Mouse (Mus musculus): ENCODE results near the gene Sh3d19. TPM values are rescaled to one million over a fixed set of nuclear protein-coding genes. Genes with fewer than 3 reads are reported as not detected.

Gene Sh3d19
- polyA plus RNA-seq (2016; fragmentation: Nextera tagmentation; extraction: Ambion mirVana), result 7.9 and 9.3 TPM in 2 replicates

- Histone ChIP-seq H3K9me3 (no peaks in the 10 kb centered on the region), H3K4me3 (peak within 1 kb of the TSS; percentile 86), H3K4me1 (peaks cover 34% of the 10 kb centered on the region), H3K27me3 (ENCODE audit: poor library complexity, severe bottlenecking) (0 out of 2 replicates have a peak, but pooled peaks cover 6% of the 10 kb centered on the region), H3K27ac (peak within 1 kb of the TSS; percentile 92), H3K36me3 (replicated peaks) (no peaks in the 10 kb centered on the region)
- under 1% methylated on average over 72 of the region's 73 CpGs for WGBS
- peak; percentile 78 for DNase-seq (ENCODE audit: extremely low spot score, low spot score)
Observed at GRCm38 (mm10) chr3:85970742-85971598, at the start of gene Sh3d19. Sh3d19 (plus strand) TSS chr3:85971109.

GRCm38 (mm10) chr3:85922331-85922730 is 48.6 kb upstream of the Sh3d19 start:
- DNase-seq (ENCODE audit: extremely low spot score, low spot score), result no peak
- Histone ChIP-seq H3K4me1 (peaks cover 7% of the 10 kb centered on the region), H3K9me3 (no peaks in the 10 kb centered on the region), H3K27me3 (ENCODE audit: poor library complexity, severe bottlenecking) (no peaks in the 10 kb centered on the region), H3K36me3 (replicated peaks) (no peaks in the 10 kb centered on the region), H3K27ac (no peak overlapping the region), H3K4me3 (no peak overlapping the region)
- WGBS, result 93% methylated on average over 3 of the region's 3 CpGs

GRCm38 (mm10) chr3:85923343-85923742 is 47.6 kb upstream of the Sh3d19 start:
- Histone ChIP-seq H3K27me3 (ENCODE audit: poor library complexity, severe bottlenecking) (no peaks in the 10 kb centered on the region), H3K4me1 (peaks cover 7% of the 10 kb centered on the region), H3K27ac (no peak overlapping the region), H3K36me3 (replicated peaks) (no peaks in the 10 kb centered on the region), H3K9me3 (no peaks in the 10 kb centered on the region), H3K4me3 (no peak overlapping the region)
- DNase-seq (ENCODE audit: extremely low spot score, low spot score), result no peak
- WGBS, result 66% methylated on average over 8 of the region's 8 CpGs

- H3K27me3 ChIP-seq (ENCODE audit: poor library complexity, severe bottlenecking), result no peaks in the 10 kb centered on the region
- DNase-seq (ENCODE audit: extremely low spot score, low spot score), result peak; percentile 73
- H3K4me1 ChIP-seq, result peaks cover 7% of the 10 kb centered on the region
- H3K9me3 ChIP-seq, result no peaks in the 10 kb centered on the region
- H3K4me3 ChIP-seq, result no peak overlapping the region
- whole genome bisulfite sequencing, result 50% methylated on average over 18 of the region's 18 CpGs
- H3K27ac ChIP-seq, result no peak overlapping the region
- H3K36me3 ChIP-seq (replicated peaks), result no peaks in the 10 kb centered on the region
Observed at GRCm38 (mm10) chr3:85923954-85924945, 46.7 kb upstream of the Sh3d19 start.

- Histone ChIP-seq H3K4me1 (peaks cover 15% of the 10 kb centered on the region), H3K36me3 (replicated peaks) (no peaks in the 10 kb centered on the region), H3K27ac (no peak overlapping the region), H3K27me3 (ENCODE audit: poor library complexity, severe bottlenecking) (no peaks in the 10 kb centered on the region), H3K9me3 (no peaks in the 10 kb centered on the region), H3K4me3 (no peak overlapping the region)
- no peak for DNase-seq (ENCODE audit: extremely low spot score, low spot score)
- 80% methylated on average over 9 of the region's 9 CpGs for WGBS
Observed at GRCm38 (mm10) chr3:85927296-85927695, 43.6 kb upstream of the Sh3d19 start.

- WGBS, result 90% methylated on average over 5 of the region's 5 CpGs
- no peak for DNase-seq (ENCODE audit: extremely low spot score, low spot score)
Observed at GRCm38 (mm10) chr3:85928140-85928611, 42.7 kb upstream of the Sh3d19 start.

GRCm38 (mm10) chr3:85929711-85930110 is 41.2 kb upstream of the Sh3d19 start:
- H3K4me3 ChIP-seq, result no peak overlapping the region
- no peak for DNase-seq (ENCODE audit: extremely low spot score, low spot score)
- H3K27me3 ChIP-seq (ENCODE audit: poor library complexity, severe bottlenecking), result no peaks in the 10 kb centered on the region
- H3K4me1 ChIP-seq, result peaks cover 8% of the 10 kb centered on the region
- WGBS, result 92% methylated on average over 5 of the region's 5 CpGs
- H3K9me3 ChIP-seq, result no peaks in the 10 kb centered on the region
- no peaks in the 10 kb centered on the region for H3K36me3 ChIP-seq (replicated peaks)
- H3K27ac ChIP-seq, result no peak overlapping the region

More at GRCm38 (mm10) chr3:85928140-85928611, 42.7 kb upstream of the Sh3d19 start:
- Histone ChIP-seq H3K27ac (no peak overlapping the region), H3K27me3 (ENCODE audit: poor library complexity, severe bottlenecking) (no peaks in the 10 kb centered on the region), H3K4me1 (peaks cover 15% of the 10 kb centered on the region), H3K4me3 (no peak overlapping the region), H3K9me3 (no peaks in the 10 kb centered on the region), H3K36me3 (replicated peaks) (no peaks in the 10 kb centered on the region)

GRCm38 (mm10) chr3:85930671-85931255 is 40.1 kb upstream of the Sh3d19 start:
- DNase-seq (ENCODE audit: extremely low spot score, low spot score), result no peak
- Histone ChIP-seq H3K9me3 (no peaks in the 10 kb centered on the region), H3K4me1 (peaks cover 8% of the 10 kb centered on the region), H3K27ac (no peak overlapping the region), H3K36me3 (replicated peaks) (no peaks in the 10 kb centered on the region), H3K4me3 (no peak overlapping the region), H3K27me3 (ENCODE audit: poor library complexity, severe bottlenecking) (no peaks in the 10 kb centered on the region)
- WGBS, result 41% methylated on average over 11 of the region's 11 CpGs

GRCm38 (mm10) chr3:85931859-85932258 is 39.0 kb upstream of the Sh3d19 start:
- Histone ChIP-seq H3K27me3 (ENCODE audit: poor library complexity, severe bottlenecking) (no peaks in the 10 kb centered on the region), H3K4me1 (peaks cover 8% of the 10 kb centered on the region), H3K36me3 (replicated peaks) (no peaks in the 10 kb centered on the region), H3K9me3 (no peaks in the 10 kb centered on the region), H3K27ac (no peak overlapping the region), H3K4me3 (no peak overlapping the region)
- 88% methylated on average over 6 of the region's 6 CpGs for WGBS
- no peak for DNase-seq (ENCODE audit: extremely low spot score, low spot score)

GRCm38 (mm10) chr3:85933586-85933985 is 37.3 kb upstream of the Sh3d19 start:
- Histone ChIP-seq H3K27me3 (ENCODE audit: poor library complexity, severe bottlenecking) (no peaks in the 10 kb centered on the region), H3K27ac (no peak overlapping the region), H3K4me1 (peaks cover 8% of the 10 kb centered on the region), H3K9me3 (no peaks in the 10 kb centered on the region), H3K4me3 (no peak overlapping the region), H3K36me3 (replicated peaks) (no peaks in the 10 kb centered on the region)
- 95% methylated on average over 5 of the region's 5 CpGs for WGBS
- no peak for DNase-seq (ENCODE audit: extremely low spot score, low spot score)

- H3K4me3 ChIP-seq, result no peak overlapping the region
- no peak overlapping the region for H3K27ac ChIP-seq
- H3K4me1 ChIP-seq, result peaks cover 4% of the 10 kb centered on the region; the same call in 1 of the 2 replicates
- DNase-seq (ENCODE audit: extremely low spot score, low spot score), result no peak
- WGBS, result 92% methylated on average over 4 of the region's 4 CpGs
- H3K9me3 ChIP-seq, result peaks cover 5% of the 10 kb centered on the region; the same call in 1 of the 2 replicates
- no peaks in the 10 kb centered on the region for H3K27me3 ChIP-seq (ENCODE audit: poor library complexity, severe bottlenecking)
- no peaks in the 10 kb centered on the region for H3K36me3 ChIP-seq (replicated peaks)
Observed at GRCm38 (mm10) chr3:85950914-85951313, 20.0 kb upstream of the Sh3d19 start.

- no peaks in the 10 kb centered on the region for H3K4me1 ChIP-seq
- no peaks in the 10 kb centered on the region for H3K36me3 ChIP-seq (replicated peaks)
- H3K27me3 ChIP-seq (ENCODE audit: poor library complexity, severe bottlenecking), result no peaks in the 10 kb centered on the region
- no peak overlapping the region for H3K27ac ChIP-seq
- no peak overlapping the region for H3K4me3 ChIP-seq
- 91% methylated on average over 10 of the region's 10 CpGs for WGBS
- peaks cover 5% of the 10 kb centered on the region; the same call in 1 of the 2 replicates for H3K9me3 ChIP-seq
- DNase-seq (ENCODE audit: extremely low spot score, low spot score), result no peak
Observed at GRCm38 (mm10) chr3:85952696-85953283, 18.1 kb upstream of the Sh3d19 start.
